ENCODE assay signal across 15 mouse cellular contexts in genomic region chr4:68461783-68462182, GRCm38 (mm10).
DNase-seq lines count a peak whose midpoint lies in the region; ATAC-seq and TF ChIP-seq lines count a peak whose summit lies in the region.
"Had no signal": no experiment of that assay in that cellular context is flagged by ENCODE, and none has a peak within 500 bp of the region (broad histone marks: within the 10 kb centered on the region; RNA-seq: fewer than 3 reads in every experiment).

No protein-coding gene starts in this region.

- H3K4me1 ChIP-seq in forebrain, postnatal 0 days (ENCODE audit: insufficient read depth), result no peaks in the 10 kb centered on the region
- H3K4me1 ChIP-seq: embryonic facial prominence, embryonic 12.5 days; neural tube, embryonic 12.5 days had no signal

- no peak for TF ChIP-seq CTCF in left cerebral cortex, adult 2 months (IDR thresholded peaks at IDR 0.05)
- no peak for TF ChIP-seq CTCF in forebrain, postnatal 0 days (IDR thresholded peaks at IDR 0.05; ENCODE audit: low read depth)

- DNase-seq in left cerebral cortex, postnatal 4 days, result peak; percentile 74
- no peak for DNase-seq in left cerebral cortex, adult 2 months (ENCODE audit: extremely low spot score in 1 of 2, low spot score in 2 of 2)
- peak; percentile 69 to 77 for DNase-seq in cerebellum, adult 18-20 months
- DNase-seq in forebrain, postnatal 0 days, result peak; percentile 30
- DNase-seq in telencephalon, adult 2 months (ENCODE audit: low read depth, low spot score), result peak; percentile 16
- no peak for DNase-seq in frontal cortex, postnatal 25 days (ENCODE audit: low spot score in 2 of 2)
- no peak for DNase-seq in testis, postnatal 14 days (ENCODE audit: low spot score)
- DNase-seq: kidney, postnatal 14 days; thymus, postnatal 14 days had no signal

- H3K9ac ChIP-seq in forebrain, postnatal 0 days, result no peak overlapping the region
- H3K9ac ChIP-seq: embryonic facial prominence, embryonic 12.5 days; neural tube, embryonic 12.5 days had no signal

- ATAC-seq in forebrain, postnatal 0 days, result no peak
- ATAC-seq: CD4-positive, CD25-positive, alpha-beta regulatory T cell, adult 4 months; lung, postnatal 0 days; Patski had no signal

- no peak overlapping the region for H3K4me2 ChIP-seq in forebrain, postnatal 0 days (ENCODE audit: low read depth)
- H3K4me2 ChIP-seq: embryonic facial prominence, embryonic 12.5 days; midbrain, embryonic 11.5 days; neural tube, embryonic 12.5 days had no signal

- H3K27ac ChIP-seq in left cerebral cortex, adult 2 months, result no peak overlapping the region
- H3K27ac ChIP-seq in forebrain, postnatal 0 days (ENCODE audit: low read depth, low read length), result no peak overlapping the region
- H3K27ac ChIP-seq: embryonic facial prominence, embryonic 12.5 days; neural tube, embryonic 12.5 days had no signal

- intact Hi-C loops in left cerebral cortex, postnatal 4 days (cut with DNase I), result no loop called here
- intact Hi-C loops in left cerebral cortex, adult 2 months (cut with DNase I), result no loop called here

- H3K4me3 ChIP-seq in left cerebral cortex, adult 2 months, result no peak overlapping the region
- H3K4me3 ChIP-seq in forebrain, postnatal 0 days (ENCODE audit: low read depth, low read length), result no peak overlapping the region
- H3K4me3 ChIP-seq: embryonic facial prominence, embryonic 12.5 days; neural tube, embryonic 12.5 days had no signal

- H3K36me3 ChIP-seq in forebrain, postnatal 0 days (ENCODE audit: insufficient read depth), result no peaks in the 10 kb centered on the region
- H3K36me3 ChIP-seq: embryonic facial prominence, embryonic 12.5 days; neural tube, embryonic 12.5 days had no signal

- no peaks in the 10 kb centered on the region for H3K9me3 ChIP-seq in forebrain, postnatal 0 days (ENCODE audit: low read length)
- H3K9me3 ChIP-seq: embryonic facial prominence, embryonic 12.5 days; neural tube, embryonic 12.5 days had no signal

- no peaks in the 10 kb centered on the region for H3K27me3 ChIP-seq in forebrain, postnatal 0 days (ENCODE audit: insufficient read depth, low read length)
- H3K27me3 ChIP-seq: embryonic facial prominence, embryonic 12.5 days; neural tube, embryonic 12.5 days; Patski had no signal

Comparison
In these comparisons a context has a peak if more than half of its experiments do, and no peak if none do; other contexts are left out.
1. DNase-seq: peak in left cerebral cortex, postnatal 4 days (single experiment), cerebellum, adult 18-20 months (2 of 2), forebrain, postnatal 0 days (single experiment) and telencephalon, adult 2 months (single experiment); none in left cerebral cortex, adult 2 months (0 of 2), frontal cortex, postnatal 25 days (0 of 2) and testis, postnatal 14 days (single experiment).